Mouse (Mus musculus) neural tube, embryonic 11.5 days (tissue): ENCODE data around the gene Sacs. TPM values are rescaled to one million over a fixed set of nuclear protein-coding genes. Genes with fewer than 3 reads are reported as not detected.
"Not testable (repeated sequence)": the region's sequence is repeated elsewhere in the genome, so short reads cannot be mapped to it uniquely, and the experiment has no call there.

Experiments used
- ATAC-seq: fragments of 200-750 bp; cut with Nextera tagmentation; 2 replicates; pipeline ENCODE4 v1.8.0; 2017; ENCODE audit warnings: moderate number of reproducible peaks, mild to moderate bottlenecking, moderate TSS enrichment, moderate library complexity; ENCODE audit not compliant: insufficient read depth, low FRiP score, low TSS enrichment
- DNase-seq: peaks from one replicate; pipeline ENCODE4 v3.0.0-alpha.2; 2015; ENCODE audit warnings: low spot score
- H3K27ac ChIP-seq: fragments of 300-500 bp; sonication (generic); 2 replicates; pipeline ENCODE4 v1.5.1; 2014; ENCODE audit warnings: low read depth, mild to moderate bottlenecking, low read length
- H3K27me3 ChIP-seq: fragments of 300-500 bp; sonication (generic); 2 replicates; pipeline ENCODE4 v1.6.1; 2014; ENCODE audit warnings: mild to moderate bottlenecking, low read length, mixed read lengths; ENCODE audit not compliant: control insufficient read depth, insufficient read depth
- H3K36me3 ChIP-seq: fragments of 300-500 bp; sonication (generic); 2 replicates; pipeline ENCODE4 v1.6.1; 2014; ENCODE audit warnings: mild to moderate bottlenecking, low read length, moderate library complexity, mixed read lengths; ENCODE audit not compliant: control insufficient read depth, insufficient read depth
- H3K4me1 ChIP-seq: fragments of 300-500 bp; sonication (generic); 2 replicates; pipeline ENCODE4 v1.6.1; 2014; ENCODE audit warnings: low read length, mixed read lengths; ENCODE audit not compliant: control insufficient read depth, insufficient read depth
- H3K4me2 ChIP-seq: fragments of 300-500 bp; sonication (generic); 2 replicates; pipeline ENCODE4 v1.6.1; 2014; ENCODE audit warnings: low read depth, mild to moderate bottlenecking, moderate library complexity
- H3K4me3 ChIP-seq: fragments of 300-500 bp; sonication (generic); 2 replicates; pipeline ENCODE4 v1.5.1; 2014; ENCODE audit warnings: low read depth, low read length
- H3K9ac ChIP-seq: fragments of 300-500 bp; sonication (generic); 2 replicates; pipeline ENCODE4 v1.6.1; 2014; ENCODE audit warnings: mild to moderate bottlenecking, low read length
- H3K9me3 ChIP-seq: fragments of 300-500 bp; sonication (generic); 2 replicates; pipeline ENCODE4 v1.6.1; 2016; ENCODE audit warnings: low read length; ENCODE audit not compliant: control insufficient read depth
- whole genome bisulfite sequencing: fragments of 180-500 bp; shearing (Covaris S2); extraction: QIAGEN DNeasy Blood & Tissue Kit; methylation state at CpG from one replicate; pipeline ENCODE4 v1.1.7; 2014; 5-methylcytosine and 5-hydroxymethylcytosine counted together
- polyA plus RNA-seq: library from polyadenylated mRNA; unstranded; fragments of >200 nt; fragmentation: Nextera tagmentation; extraction: Ambion mirVana; gene quantifications from 2 replicates; pipeline ENCODE4 v1.2.1, GENCODE M21; 2014

Sacs gene
- polyA plus RNA-seq, 1 experiment from 2014 or later = 5.3 TPM

DNA sequence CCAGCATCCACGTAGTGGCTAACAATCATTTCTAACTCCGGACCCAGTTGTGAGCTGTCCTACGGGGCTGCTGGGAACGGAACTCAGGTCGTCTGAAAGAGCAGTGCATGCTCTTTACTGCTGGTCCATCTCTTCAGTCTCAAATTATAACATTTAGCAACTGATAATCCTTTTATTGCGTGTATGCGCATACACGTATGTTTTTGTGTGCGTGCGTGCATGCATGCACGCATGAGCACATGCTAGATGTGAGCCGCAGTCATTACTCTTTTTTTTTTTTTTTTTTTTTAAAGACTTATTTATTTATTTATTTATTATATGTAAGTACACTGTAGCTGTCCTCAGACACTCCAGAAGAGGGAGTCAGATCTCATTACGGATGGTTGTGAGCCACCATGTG, 12.2 kb downstream of the Sacs start:
- not testable (repeated sequence) for H3K36me3 ChIP-seq, H3K27me3 ChIP-seq, H3K9me3 ChIP-seq, H3K27ac ChIP-seq, ATAC-seq, DNase-seq, H3K4me1 ChIP-seq, H3K4me3 ChIP-seq, H3K9ac ChIP-seq, H3K4me2 ChIP-seq
- 95% methylated on average over 12 of the region's 13 CpGs for whole genome bisulfite sequencing

DNA sequence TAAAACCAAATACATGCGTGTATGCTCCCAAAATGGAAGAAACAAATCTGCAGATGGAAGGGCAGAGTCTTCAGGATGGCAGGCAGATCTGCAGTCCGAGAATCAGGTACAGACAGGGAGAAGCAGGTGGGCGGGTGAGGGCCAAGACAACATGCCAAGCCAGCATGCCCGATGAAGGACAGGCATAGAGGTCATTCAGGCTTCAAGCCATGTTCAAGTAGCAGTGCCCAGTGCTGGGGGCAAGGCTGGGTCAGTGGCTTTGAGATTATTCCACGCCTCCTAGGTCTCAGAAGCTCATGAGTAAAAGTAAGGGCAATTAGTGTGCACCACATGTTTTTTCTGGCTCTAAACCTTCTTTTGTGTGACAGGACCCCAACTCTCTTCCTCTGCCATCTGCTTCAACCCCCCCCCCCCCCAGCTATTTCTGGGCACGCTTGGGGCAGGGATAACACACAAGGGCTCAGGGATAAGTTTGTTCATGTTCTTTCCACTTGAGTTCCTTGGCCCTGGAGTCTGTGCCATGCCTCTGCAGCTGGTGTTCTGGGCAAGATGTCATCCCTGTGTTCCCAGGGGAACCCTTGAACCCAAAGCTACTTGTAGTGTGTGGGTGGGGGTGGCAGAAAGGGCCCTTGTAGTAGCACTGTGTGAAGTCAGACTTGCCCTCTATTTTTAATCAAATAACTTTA, 16.8 kb downstream of the Sacs start:
- WGBS = 84% methylated on average over 6 of the region's 6 CpGs
- Histone ChIP-seq H3K27me3 (no peaks in the 10 kb centered on the region), H3K4me2 (no peak overlapping the region), H3K36me3 (no peaks in the 10 kb centered on the region), H3K9ac (no peak overlapping the region), H3K4me3 (no peak overlapping the region), H3K27ac (no peak overlapping the region), H3K4me1 (no peaks in the 10 kb centered on the region), H3K9me3 (no peaks in the 10 kb centered on the region)
- DNase-seq (no peak), ATAC-seq (no peak)

DNA sequence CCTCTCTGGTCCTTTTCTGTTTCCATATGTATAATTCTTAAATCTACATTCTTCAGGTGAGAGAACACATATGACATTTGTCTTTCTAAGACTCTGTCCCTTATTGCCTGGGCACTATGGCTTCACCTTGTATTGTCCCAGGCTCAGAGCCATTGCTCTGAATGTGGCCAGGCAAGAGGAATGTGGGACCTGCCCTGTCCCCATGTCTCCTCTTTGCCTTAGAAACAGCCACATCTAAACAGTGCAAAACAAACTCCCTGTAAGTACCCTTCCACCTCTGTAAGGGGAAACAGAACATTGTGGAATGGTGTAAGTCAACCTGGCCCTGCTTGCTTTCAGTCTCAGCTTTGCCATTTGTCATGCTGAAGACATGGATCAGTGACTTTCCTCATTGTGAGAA, 17.4 kb downstream of the Sacs start:
- H3K27ac ChIP-seq = no peak overlapping the region
- no peak overlapping the region for H3K4me2 ChIP-seq
- H3K36me3 ChIP-seq = no peaks in the 10 kb centered on the region
- ATAC-seq (no peak), DNase-seq (no peak)
- H3K4me1 ChIP-seq = no peaks in the 10 kb centered on the region
- H3K27me3 ChIP-seq = no peaks in the 10 kb centered on the region
- H3K9me3 ChIP-seq = no peaks in the 10 kb centered on the region
- no peak overlapping the region for H3K4me3 ChIP-seq
- H3K9ac ChIP-seq = no peak overlapping the region

DNA sequence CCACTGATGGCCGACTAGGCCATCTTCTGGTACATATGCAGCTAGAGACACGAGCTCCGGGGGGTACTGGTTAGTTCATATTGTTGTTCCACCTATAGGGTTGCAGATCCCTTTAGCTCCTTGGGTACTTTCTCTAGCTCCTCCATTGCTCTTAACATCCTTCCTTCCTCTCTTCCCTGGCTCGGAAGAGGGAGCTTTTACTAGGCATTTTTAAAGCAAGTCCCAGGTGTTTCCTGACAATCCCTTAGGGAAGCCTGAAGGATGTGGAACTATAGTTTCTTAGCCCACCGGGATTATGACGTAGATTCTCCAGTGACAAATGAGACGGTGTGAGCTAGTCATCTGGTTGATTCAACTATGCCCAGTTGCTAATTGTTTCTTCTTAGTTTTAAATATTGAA, 19.2 kb downstream of the Sacs start:
- not testable (repeated sequence) for ATAC-seq, H3K9me3 ChIP-seq, H3K4me1 ChIP-seq, H3K4me2 ChIP-seq, H3K36me3 ChIP-seq, H3K4me3 ChIP-seq, DNase-seq, H3K27me3 ChIP-seq, H3K9ac ChIP-seq, H3K27ac ChIP-seq
- WGBS = 80% methylated on average over 4 of the region's 7 CpGs

DNA sequence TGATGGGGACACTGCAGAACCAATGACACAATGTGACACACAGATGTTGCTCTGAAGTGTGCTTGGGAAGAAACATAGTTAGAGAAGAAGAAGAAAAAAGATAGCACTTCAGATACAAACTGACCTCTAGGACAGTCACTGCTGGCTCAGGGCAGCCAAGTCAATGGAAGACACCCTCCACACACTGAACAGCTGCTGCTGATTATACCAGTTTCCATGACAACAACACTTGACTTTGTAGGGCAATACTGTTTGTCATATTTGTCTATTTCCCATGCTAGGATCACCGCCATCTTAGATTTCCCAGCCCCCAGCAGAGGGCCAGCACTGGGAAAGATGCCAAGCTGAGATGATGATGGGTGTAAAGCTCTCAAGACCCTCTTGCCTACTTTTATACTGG, 22.7 kb downstream of the Sacs start:
- H3K9ac ChIP-seq = no peak overlapping the region
- H3K4me1 ChIP-seq = no peaks in the 10 kb centered on the region
- no peak overlapping the region for H3K4me2 ChIP-seq
- 82% methylated on average over 1 of the region's 1 CpGs for WGBS
- ATAC-seq (no peak), DNase-seq (peak; percentile 23)
- no peaks in the 10 kb centered on the region for H3K9me3 ChIP-seq
- no peaks in the 10 kb centered on the region for H3K27me3 ChIP-seq
- H3K4me3 ChIP-seq = no peak overlapping the region
- no peaks in the 10 kb centered on the region for H3K36me3 ChIP-seq
- H3K27ac ChIP-seq = no peak overlapping the region

DNA sequence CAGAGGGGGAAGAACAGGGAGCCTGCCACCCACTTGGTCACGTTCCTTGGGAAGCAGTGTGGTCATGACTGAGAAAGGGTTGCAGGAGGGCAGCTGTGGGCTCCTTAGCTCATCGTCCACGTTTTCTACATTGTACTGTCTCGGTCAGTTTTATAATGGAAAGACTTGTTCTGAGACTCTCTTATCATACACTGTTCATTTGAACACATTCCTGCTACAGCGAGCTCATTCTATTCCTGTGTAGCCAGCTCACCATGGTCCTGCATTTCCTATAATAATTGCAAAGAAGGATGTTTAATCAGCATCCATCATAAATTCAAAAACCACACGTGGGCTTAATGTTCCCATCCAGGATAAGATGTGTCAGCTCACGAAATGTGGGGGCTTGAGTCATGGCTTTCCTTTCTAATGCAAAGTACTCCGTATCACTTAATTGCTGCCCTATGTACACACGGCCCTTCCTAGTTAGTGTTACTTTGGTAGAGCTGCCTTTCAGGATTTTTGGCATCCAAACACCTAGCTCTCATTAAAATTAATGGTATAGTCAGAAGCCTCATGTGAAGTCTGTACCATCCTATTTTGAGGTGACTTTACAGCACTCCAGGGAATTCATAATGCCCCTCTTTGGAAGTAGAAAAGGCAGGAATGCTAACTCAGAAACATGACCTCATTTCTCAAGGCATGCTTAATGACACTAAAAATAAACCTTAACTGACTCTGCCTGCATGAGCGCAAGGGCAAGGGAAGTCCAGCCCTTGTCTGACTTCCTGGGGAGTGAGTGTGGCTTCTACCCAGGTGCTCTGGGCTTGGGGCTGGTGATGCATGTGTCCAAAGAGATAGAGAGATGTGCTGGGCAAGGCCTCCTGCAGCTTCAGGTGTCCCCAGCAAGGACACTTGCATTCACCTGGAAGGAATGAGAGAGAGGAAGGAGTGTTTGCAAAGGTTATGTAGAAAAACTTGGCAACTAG, 23.4 kb downstream of the Sacs start:
- ATAC-seq (no peak), DNase-seq (no peak)
- no peaks in the 10 kb centered on the region for H3K36me3 ChIP-seq
- 74% methylated on average over 10 of the region's 10 CpGs for WGBS
- H3K27me3 ChIP-seq = no peaks in the 10 kb centered on the region
- H3K4me2 ChIP-seq = no peak overlapping the region
- H3K4me3 ChIP-seq = no peak overlapping the region
- H3K9ac ChIP-seq = no peak overlapping the region
- no peaks in the 10 kb centered on the region for H3K4me1 ChIP-seq
- H3K9me3 ChIP-seq = no peaks in the 10 kb centered on the region
- H3K27ac ChIP-seq = no peak overlapping the region

DNA sequence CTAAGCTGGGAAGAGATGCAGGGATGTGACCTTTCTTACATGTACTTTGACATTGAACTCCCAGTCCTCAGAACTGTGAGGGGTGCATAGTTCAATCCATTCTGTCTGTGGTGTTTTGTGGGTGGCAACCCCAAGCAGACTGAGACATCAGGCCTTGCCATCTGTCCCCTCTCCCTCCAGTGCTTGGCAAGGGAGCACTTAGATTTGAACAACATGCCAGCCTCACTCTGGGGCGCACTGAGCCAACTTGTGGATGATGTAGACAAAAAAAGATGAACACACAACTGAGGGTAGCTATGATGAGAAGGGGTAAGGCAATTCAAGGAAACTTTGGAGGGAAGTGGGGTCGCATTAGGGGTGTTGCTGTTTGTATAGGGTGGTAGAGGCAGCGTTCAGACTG, 26.2 kb downstream of the Sacs start:
- DNase-seq (no peak), ATAC-seq (no peak)
- Histone ChIP-seq H3K4me2 (no peak overlapping the region), H3K9ac (no peak overlapping the region), H3K36me3 (no peaks in the 10 kb centered on the region), H3K27me3 (no peaks in the 10 kb centered on the region; the same call in 1 of the 2 replicates), H3K4me3 (no peak overlapping the region), H3K27ac (no peak overlapping the region), H3K4me1 (no peaks in the 10 kb centered on the region), H3K9me3 (no peaks in the 10 kb centered on the region)
- WGBS = 79% methylated on average over 3 of the region's 3 CpGs

DNA sequence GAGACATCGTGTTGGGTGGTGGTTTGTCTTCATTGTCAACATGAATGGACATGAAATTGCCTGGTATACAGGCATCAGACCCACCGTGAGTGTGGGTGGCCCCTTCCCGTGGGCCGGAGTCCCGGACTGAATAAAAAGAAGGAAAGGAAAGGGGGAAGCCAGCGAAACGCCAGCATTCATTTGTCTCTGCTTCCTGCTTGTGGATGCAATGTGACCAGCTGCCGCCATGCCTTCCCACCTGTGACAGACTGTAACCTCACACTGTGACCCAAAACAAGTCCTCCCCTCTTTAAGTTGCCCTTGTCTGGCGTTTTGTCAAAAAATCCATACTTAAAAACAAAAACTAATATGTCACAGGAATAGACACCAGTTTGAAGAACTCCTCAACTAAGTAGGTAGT, 27.7 kb downstream of the Sacs start:
- Histone ChIP-seq H3K4me2 (no peak overlapping the region), H3K27me3 (no peaks in the 10 kb centered on the region; the same call in 1 of the 2 replicates), H3K9ac (no peak overlapping the region), H3K4me3 (no peak overlapping the region), H3K9me3 (no peaks in the 10 kb centered on the region), H3K36me3 (no peaks in the 10 kb centered on the region), H3K27ac (no peak overlapping the region), H3K4me1 (no peaks in the 10 kb centered on the region)
- ATAC-seq (no peak), DNase-seq (no peak)
- 85% methylated on average over 9 of the region's 9 CpGs for WGBS
